Mouse (Mus musculus): ENCODE results near the gene Ly75. TPM values are rescaled to one million over a fixed set of nuclear protein-coding genes. Genes with fewer than 3 reads are reported as not detected.

The Ly75 gene
- total RNA-seq, 4 experiments from 2014 or later = 0.72 to 1.1 (median 1.0) TPM

- DNase-seq (ENCODE audit: low spot score) = peak; percentile 1
Measured at GRCm38 (mm10) chr2:60323411-60323810, 59.7 kb downstream of the Ly75 start.

- DNase-seq (ENCODE audit: low spot score) = no peak
Measured at GRCm38 (mm10) chr2:60322031-60322726, 60.9 kb downstream of the Ly75 start.

- no peak for DNase-seq (ENCODE audit: low spot score)
Measured at GRCm38 (mm10) chr2:60303796-60304195, 79.3 kb downstream of the Ly75 start.

DNA sequence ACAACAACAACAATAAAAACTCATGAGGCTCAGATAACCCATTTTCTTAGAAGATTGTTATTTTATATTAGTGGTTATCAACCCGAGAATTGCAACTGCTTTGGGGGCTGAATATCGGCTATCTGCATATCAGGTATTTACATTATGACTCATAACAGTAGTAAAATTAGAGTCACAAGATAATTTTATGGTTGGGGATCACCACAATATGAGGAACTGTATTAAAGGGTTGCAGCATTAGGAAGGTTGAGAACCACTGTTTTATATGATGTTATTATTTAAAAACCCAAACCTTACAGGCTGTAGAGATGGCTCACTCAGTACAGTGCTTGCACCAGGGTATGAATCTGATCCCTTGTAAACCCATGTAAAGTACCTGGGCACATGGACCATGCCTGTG, 83.8 kb downstream of the Ly75 start:
- no peak for DNase-seq (ENCODE audit: low spot score)

GRCm38 (mm10) chr2:60298266-60298665, 84.8 kb downstream of the Ly75 start:
- DNase-seq (ENCODE audit: low spot score) = no peak

GRCm38 (mm10) chr2:60291381-60291780, 91.7 kb downstream of the Ly75 start:
- DNase-seq (ENCODE audit: low spot score) = no peak

DNA sequence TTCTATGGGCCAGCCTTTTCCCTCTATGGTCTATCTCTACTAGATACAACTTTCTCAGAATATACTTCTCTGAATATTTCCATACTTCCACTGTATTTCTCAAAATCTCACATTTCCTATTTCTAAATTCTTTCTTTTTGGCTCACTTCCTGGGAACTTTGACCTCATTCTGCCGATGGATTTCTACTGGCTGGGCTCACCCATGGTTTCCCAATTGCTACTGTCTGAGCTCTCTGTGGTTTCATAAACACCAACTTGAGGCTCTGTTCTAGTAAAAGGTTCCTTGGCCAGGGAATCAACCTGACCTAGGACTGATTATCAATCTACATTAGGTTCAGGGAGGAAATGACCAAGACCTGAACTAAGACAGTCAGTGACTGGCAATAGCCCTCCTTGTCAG, 93.7 kb downstream of the Ly75 start:
- DNase-seq (ENCODE audit: low spot score) = no peak

DNA sequence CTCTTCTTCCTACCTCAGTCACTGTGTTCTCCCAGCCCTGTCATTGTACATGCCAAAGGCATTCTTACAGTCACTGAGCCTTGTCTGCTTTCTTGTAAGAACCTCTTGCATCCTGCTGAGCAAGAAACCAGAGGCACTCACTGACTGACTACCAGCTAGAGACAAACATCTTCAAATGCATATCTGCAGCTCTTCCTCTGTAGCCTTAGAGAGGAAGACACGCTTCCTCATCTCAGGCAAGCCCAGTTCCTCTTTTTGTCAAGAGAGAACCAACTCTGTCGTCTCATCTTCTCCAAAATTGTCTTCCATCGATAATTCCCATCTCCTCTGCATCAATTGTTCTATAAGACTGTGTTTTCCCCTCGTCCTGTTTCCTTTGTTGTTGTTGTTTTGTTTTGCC, 94.5 kb downstream of the Ly75 start:
- no peak for DNase-seq (ENCODE audit: low spot score)

DNA sequence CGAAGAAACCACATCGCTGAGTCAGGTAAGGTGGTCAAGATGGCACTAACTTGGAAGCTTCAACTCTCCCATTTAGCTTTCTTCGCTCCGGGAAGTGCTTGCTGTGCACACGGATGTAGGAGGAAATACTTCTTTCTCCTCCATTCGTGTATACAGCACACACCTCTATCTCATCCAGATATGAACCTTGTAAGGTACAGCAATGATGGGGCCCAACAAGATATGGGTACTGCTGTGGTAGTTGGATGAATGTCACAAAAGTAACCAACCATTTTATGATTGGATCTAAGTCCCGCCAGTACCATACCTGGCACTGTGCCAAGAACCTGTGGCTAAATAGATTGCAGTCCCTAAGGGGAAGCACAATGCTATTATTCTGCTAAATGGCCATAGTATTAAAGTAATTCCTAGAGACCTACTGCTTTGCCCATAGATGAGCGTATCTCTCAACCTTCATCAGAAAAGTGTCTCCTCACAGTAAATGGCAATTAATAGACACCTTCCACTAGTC, 97.9 kb downstream of the Ly75 start:
- DNase-seq (ENCODE audit: low spot score) = no peak

DNA sequence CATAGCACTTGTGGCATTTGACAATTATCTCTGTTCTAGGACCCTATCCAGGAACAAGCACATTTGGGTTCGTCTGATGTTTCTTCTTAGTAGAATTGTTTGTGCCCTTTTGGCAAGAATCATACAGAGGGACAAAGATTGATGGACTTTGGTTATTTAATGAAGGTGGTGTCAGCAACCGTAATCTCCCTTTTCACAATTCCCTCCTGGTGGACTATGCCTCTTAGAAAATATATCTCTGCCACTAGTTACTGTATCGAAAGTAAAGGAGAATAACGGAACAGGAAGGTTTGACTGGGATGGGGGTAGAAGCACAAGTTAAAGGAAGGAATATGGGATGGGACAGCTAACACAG, 98.7 kb downstream of the Ly75 start, which contains the start of gene Cd302:
Gene Cd302 (minus strand): TSS at position 22 of the 355 bp plus-strand sequence.
- DNase-seq (ENCODE audit: low spot score) = no peak

- peak; percentile 58 for DNase-seq (ENCODE audit: low spot score)
Measured at GRCm38 (mm10) chr2:60283751-60284466, 99.2 kb downstream of the Ly75 start.

DNA sequence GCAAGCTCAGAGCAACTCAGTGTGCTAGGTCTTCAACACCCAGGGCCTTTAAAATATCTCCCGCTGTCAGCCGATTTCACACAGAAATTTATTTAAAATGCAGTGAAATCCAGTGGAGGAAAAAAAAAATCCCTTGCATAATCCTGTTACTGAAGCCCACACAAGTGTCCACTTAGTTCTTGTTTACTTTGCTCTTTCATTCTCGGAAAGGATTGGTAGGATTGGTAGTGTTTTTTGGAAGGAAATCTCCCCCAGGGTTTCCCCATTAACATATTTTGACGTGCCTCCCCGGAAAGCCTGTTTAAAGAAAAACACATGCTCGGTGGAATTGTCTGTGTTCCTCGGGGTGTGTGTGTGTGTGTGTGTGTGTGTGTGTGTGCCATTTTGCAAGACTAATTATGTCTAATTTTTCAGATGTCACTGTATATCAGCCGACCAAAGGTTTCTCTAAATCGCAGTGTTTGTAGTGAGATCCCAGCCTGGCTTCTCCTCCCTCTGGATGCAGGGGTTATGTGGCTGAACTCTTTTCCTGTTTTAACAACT, 99.8 kb downstream of the Ly75 start:
- peak; percentile 4 for DNase-seq (ENCODE audit: low spot score)

DNA sequence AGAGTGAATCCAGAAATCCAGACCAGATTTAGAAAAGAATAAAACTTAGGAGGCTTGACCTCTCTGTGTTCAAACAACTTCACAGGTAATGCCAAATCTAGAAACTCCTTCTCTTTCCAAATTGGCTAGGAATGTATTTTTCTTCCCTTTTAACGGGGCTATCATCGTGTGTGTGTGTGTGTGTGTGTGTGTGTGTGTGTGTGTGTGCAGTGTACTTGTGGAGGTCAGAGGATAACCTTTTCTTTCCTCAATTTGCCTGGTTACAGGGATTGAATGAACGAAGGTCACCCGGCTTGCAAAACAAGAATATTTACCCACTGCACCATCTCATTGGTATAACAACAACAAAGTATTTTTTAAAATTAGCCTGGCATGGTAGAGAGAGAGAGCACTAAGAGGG, 100.5 kb downstream of the Ly75 start:
- no peak for DNase-seq (ENCODE audit: low spot score)

- DNase-seq (ENCODE audit: low spot score) = no peak
Measured at GRCm38 (mm10) chr2:60278627-60279026, 104.5 kb downstream of the Ly75 start.

DNA sequence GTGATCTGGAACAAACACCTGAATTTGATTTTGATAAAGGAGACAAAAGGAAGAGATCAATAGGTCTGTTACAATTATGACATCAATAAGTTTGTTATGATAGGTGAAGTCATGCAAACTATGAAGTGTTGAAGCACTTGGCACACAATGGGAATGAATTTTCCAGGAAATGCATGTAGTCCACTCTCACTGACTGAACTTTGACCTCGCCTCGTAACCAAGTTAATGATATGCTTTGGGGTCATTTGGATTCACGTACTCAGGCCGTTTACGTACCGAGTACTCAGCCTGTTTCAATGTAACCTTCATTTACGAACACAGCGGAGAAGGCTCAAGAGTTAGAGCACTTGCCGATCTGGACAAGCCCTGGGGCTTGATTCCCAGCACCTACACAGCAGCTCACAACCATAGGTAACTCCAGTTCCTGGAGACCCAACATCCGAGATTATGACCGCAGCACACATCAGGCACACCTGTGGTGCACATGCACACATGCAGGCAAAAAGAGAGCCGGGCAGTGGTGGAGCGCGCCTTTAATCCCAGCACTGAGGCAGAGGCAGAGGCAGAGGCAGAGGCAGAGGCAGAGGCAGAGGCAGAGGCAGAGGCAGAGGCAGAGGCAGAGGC, 113.1 kb downstream of the Ly75 start:
- DNase-seq (ENCODE audit: low spot score) = no peak

DNA sequence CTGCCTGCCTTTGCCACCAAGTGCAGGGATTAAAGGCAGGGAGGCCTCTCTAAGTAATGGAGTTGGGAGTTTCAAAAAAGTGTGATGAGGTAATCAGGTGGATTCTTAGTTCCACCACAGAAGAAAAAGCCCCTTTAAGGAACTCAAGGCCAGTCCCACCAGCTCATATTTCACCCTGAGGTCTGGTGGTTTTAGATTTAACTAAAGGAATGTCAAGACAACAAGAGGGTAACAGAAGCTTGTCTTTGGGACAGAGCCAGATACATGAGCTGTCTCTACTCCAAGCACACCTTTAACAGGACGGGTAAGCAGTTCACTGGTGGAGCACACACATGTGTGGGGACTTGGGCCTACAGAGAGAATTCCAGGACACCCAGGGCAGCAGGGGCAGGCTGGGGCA, 115.5 kb downstream of the Ly75 start:
- no peak for DNase-seq (ENCODE audit: low spot score)

DNA sequence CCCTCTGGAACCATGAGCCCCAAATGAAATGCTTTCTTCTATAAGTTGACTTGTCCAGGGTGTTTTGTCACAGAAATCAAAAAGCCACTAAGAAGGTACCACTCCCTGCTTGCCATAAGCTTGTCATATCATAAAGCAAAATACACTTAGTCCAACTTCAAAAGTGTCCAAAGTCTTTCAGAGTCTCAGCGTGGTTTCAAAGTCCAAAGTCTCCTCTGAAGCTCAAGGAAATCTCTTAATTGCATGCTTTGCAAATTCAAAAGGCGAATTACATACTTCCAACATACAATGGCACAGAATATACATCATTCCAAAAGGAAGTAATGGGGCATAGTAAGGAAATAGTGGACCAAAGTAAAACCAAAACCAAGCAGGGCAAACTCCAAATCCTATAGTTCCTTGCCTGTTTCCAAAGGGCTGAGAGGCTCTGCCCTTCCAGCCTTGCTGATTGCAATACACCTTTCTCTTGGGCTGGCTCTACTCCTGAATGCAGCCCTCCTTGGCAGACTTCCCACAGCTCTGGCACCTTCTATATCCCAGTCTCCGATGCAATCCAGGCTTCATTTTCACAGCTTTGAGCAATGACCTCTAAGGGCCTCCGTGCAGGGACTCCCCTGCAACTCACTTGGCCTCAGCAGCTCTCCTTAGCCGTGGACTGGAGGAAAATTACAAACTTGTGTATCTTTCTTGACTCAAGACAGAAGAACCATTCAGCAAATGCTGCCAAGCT, 122.3 kb downstream of the Ly75 start:
- no peak for DNase-seq (ENCODE audit: low spot score)

GRCm38 (mm10) chr2:60259186-60259585, 123.9 kb downstream of the Ly75 start:
- DNase-seq (ENCODE audit: low spot score) = no peak

DNA sequence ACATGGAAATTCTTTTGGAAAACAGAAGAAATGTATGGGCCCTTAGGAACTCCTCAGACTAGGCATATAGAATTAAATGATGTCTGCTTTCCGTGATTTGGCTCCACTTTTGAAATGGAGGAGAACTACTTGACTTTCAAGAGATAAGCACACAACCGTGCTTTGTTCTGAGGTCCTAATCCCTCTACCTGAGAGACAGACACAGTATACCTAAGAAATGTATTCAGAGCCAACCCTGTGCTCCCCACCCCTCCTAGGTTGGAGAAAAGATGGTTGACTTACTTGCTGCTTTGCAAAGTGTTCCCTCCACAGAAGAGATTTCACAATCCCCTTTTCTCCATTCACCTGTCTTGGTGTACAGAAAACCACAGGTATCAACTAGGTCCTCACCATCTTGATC, 126.4 kb downstream of the Ly75 start:
- no peak for DNase-seq (ENCODE audit: low spot score)

DNA sequence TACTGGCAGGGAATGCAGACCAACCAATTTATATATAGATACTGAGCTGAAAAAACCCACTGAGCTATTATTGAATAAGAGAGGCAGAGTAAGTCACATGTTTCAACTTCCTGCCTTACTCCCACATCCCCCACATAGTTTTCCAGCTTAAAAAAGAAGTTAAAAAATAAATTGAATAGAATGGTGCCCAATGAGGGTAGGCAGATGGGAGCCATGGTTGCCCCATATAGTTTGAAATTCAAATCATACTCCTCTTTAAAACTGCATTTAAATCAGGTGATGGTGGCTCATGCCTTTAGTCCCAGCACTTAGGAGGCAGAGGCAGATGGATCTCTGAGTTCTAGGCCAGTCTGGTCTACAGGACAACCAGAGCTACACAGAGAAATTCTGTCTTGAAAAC, 129.6 kb downstream of the Ly75 start:
- DNase-seq (ENCODE audit: low spot score) = no peak

GRCm38 (mm10) chr2:60252782-60253181, 130.3 kb downstream of the Ly75 start:
- DNase-seq (ENCODE audit: low spot score) = no peak

Measured in heart, adult 8-10 months (tissue).